Mouse (Mus musculus) intestine, embryonic 14.5 days (tissue): ENCODE results near the gene Lima1. TPM values are rescaled to one million over a fixed set of nuclear protein-coding genes. Genes with fewer than 3 reads are reported as not detected.

Source experiments
- ATAC-seq: fragments of 200-750 bp; cut with Nextera tagmentation; replicated peaks from 2 replicates; pipeline ENCODE4 v1.8.0; 2017; ENCODE audit warnings: low read depth, moderate number of reproducible peaks, moderate TSS enrichment, moderate library complexity; ENCODE audit not compliant: low FRiP score, low TSS enrichment
- DNase-seq: peaks from one replicate; pipeline ENCODE4 v3.0.0-alpha.2; 2018; ENCODE audit warnings: low spot score
- H3K27ac ChIP-seq: fragments of 300-500 bp; sonication (generic); 2 replicates; pipeline ENCODE4 v1.5.1; 2014; ENCODE audit warnings: low read depth, mild to moderate bottlenecking, control low read depth
- H3K27me3 ChIP-seq: fragments of 300-500 bp; sonication (generic); replicated peaks from 2 replicates; pipeline ENCODE4 v1.6.1; 2014; ENCODE audit warnings: low read length, control low read depth; ENCODE audit not compliant: control insufficient read depth, insufficient read depth
- H3K36me3 ChIP-seq: fragments of 300-500 bp; sonication (generic); 2 replicates; pipeline ENCODE4 v1.6.1; 2014; ENCODE audit warnings: low read length, control low read depth; ENCODE audit not compliant: control insufficient read depth, insufficient read depth
- H3K4me1 ChIP-seq: fragments of 300-500 bp; sonication (generic); replicated peaks from 2 replicates; pipeline ENCODE4 v1.6.1; 2014; ENCODE audit warnings: low read length, control low read depth, mixed read lengths; ENCODE audit not compliant: control insufficient read depth, insufficient read depth
- H3K4me2 ChIP-seq: fragments of 300-500 bp; sonication (generic); 2 replicates; pipeline ENCODE4 v1.6.1; 2014; ENCODE audit warnings: low read length
- H3K4me3 ChIP-seq: fragments of 300-500 bp; sonication (generic); 2 replicates; pipeline ENCODE4 v1.5.1; 2014; ENCODE audit warnings: low read depth, low read length, control low read depth, mixed read lengths
- H3K9ac ChIP-seq: fragments of 300-500 bp; sonication (generic); 2 replicates; pipeline ENCODE4 v1.6.1; 2014; ENCODE audit warnings: mild to moderate bottlenecking, low read length
- H3K9me3 ChIP-seq: fragments of 300-500 bp; sonication (generic); 2 replicates; pipeline ENCODE4 v1.6.1; 2016; ENCODE audit warnings: low read length, control low read depth; ENCODE audit not compliant: control insufficient read depth
- WGBS: fragments of 180-500 bp; shearing (Covaris S2); extraction: QIAGEN DNeasy Blood & Tissue Kit; methylation state at CpG from one replicate; pipeline ENCODE4 v1.1.7; 2014; 5-methylcytosine and 5-hydroxymethylcytosine counted together
- polyA plus RNA-seq: library from polyadenylated mRNA; unstranded; fragments of >200 nt; fragmentation: Nextera tagmentation; extraction: Ambion mirVana; gene quantifications from 2 replicates; pipeline ENCODE4 v1.2.1, GENCODE M21; 2014

Lima1 gene
- polyA plus RNA-seq, 1 experiment from 2014 or later, result 80.3 TPM

DNA sequence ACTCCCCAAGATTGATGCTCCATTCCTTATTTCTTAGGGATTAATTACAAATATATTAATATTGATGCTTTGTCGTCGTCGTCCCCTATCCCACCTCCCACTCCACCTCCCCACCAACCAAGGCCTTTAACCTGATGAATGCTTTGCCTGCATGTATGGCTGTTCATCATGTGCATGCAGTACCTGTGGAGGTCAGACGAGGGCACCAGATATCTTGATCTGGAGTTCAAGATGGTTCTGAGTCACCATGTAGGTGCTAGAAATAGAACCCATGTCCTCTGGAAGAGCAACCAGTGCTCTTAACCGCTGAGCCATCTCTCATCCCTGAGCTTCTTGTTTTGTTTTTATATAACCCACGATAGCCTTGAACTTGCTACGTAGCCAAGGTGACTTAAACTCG is 11.5 kb downstream of the Lima1 start:
- H3K27ac ChIP-seq, result no peak overlapping the region
- ATAC-seq (no peak), DNase-seq (no peak)
- H3K4me3 ChIP-seq, result no peak overlapping the region
- no peak overlapping the region for H3K9ac ChIP-seq
- WGBS, result 94% methylated on average over 8 of the region's 8 CpGs
- H3K36me3 ChIP-seq, result no peaks in the 10 kb centered on the region
- no peaks in the 10 kb centered on the region for H3K27me3 ChIP-seq
- no peaks in the 10 kb centered on the region for H3K9me3 ChIP-seq
- no peak overlapping the region for H3K4me2 ChIP-seq
- peaks cover 13% of the 10 kb centered on the region; the same call in 1 of the 2 replicates for H3K4me1 ChIP-seq

DNA sequence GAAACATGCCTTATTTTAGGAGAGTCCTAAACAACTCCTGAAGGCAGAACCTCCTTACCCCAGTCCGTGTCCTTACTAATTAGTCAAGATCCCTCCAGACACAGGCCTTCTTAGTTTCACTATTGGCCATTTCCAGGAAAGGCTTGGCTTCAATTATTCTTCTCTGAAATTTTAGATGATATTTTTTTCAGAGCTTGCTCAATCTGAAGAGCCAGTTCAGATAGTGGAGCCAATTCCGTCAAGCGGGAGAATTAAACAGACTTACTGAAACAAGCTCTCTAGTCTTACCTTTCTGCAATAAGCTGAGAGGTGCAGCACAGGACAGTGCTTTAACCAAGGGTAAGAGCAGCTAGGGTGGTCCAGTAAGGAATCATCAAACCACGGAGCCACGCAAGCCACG is 11.9 kb downstream of the Lima1 start:
- H3K36me3 ChIP-seq, result no peaks in the 10 kb centered on the region
- H3K4me3 ChIP-seq, result no peak overlapping the region
- ATAC-seq (no peak), DNase-seq (no peak)
- H3K9ac ChIP-seq, result no peak overlapping the region
- no peak overlapping the region for H3K4me2 ChIP-seq
- H3K27ac ChIP-seq, result no peak overlapping the region; the same call in 1 of the 2 replicates
- WGBS, result 95% methylated on average over 6 of the region's 6 CpGs
- peaks cover 13% of the 10 kb centered on the region; the same call in 1 of the 2 replicates for H3K4me1 ChIP-seq
- no peaks in the 10 kb centered on the region for H3K27me3 ChIP-seq
- H3K9me3 ChIP-seq, result no peaks in the 10 kb centered on the region

GRCm38 (mm10) chr15:99862473-99862872 is 12.8 kb downstream of the Lima1 start:
- H3K4me2 ChIP-seq, result no peak overlapping the region
- ATAC-seq, result no peak
- H3K27me3 ChIP-seq, result no peaks in the 10 kb centered on the region

GRCm38 (mm10) chr15:99861955-99862354 is 13.3 kb downstream of the Lima1 start:
- DNase-seq (peak; percentile 67), ATAC-seq (no peak)
- Histone ChIP-seq H3K4me2 (no peak overlapping the region), H3K9me3 (no peaks in the 10 kb centered on the region), H3K36me3 (no peaks in the 10 kb centered on the region), H3K9ac (no peak overlapping the region), H3K27me3 (no peaks in the 10 kb centered on the region), H3K4me3 (no peak overlapping the region), H3K27ac (peak overlapping the region; percentile 49), H3K4me1 (peaks cover 11% of the 10 kb centered on the region; the same call in 1 of the 2 replicates)
- WGBS, result 23% methylated on average over 11 of the region's 11 CpGs

More at GRCm38 (mm10) chr15:99862473-99862872, 12.8 kb downstream of the Lima1 start:
- H3K36me3 ChIP-seq, result no peaks in the 10 kb centered on the region
- no peak overlapping the region for H3K4me3 ChIP-seq
- no peak overlapping the region for H3K9ac ChIP-seq
- H3K9me3 ChIP-seq, result no peaks in the 10 kb centered on the region
- 41% methylated on average over 11 of the region's 11 CpGs for WGBS
- H3K4me1 ChIP-seq, result peaks cover 13% of the 10 kb centered on the region; the same call in 1 of the 2 replicates
- DNase-seq, result peak; percentile 64
- peak overlapping the region; percentile 49; the same call in 1 of the 2 replicates for H3K27ac ChIP-seq

GRCm38 (mm10) chr15:99861536-99861935 is 13.7 kb downstream of the Lima1 start:
- DNase-seq (no peak), ATAC-seq (no peak)
- peak overlapping the region; percentile 49 for H3K27ac ChIP-seq
- H3K4me1 ChIP-seq, result peaks cover 8% of the 10 kb centered on the region; the same call in 1 of the 2 replicates
- H3K4me3 ChIP-seq, result no peak overlapping the region
- H3K36me3 ChIP-seq, result no peaks in the 10 kb centered on the region
- no peaks in the 10 kb centered on the region for H3K27me3 ChIP-seq
- H3K4me2 ChIP-seq, result no peak overlapping the region
- 66% methylated on average over 6 of the region's 6 CpGs for WGBS
- no peak overlapping the region for H3K9ac ChIP-seq
- no peaks in the 10 kb centered on the region for H3K9me3 ChIP-seq

GRCm38 (mm10) chr15:99859644-99860392 is 15.4 kb downstream of the Lima1 start:
- WGBS, result 50% methylated on average over 9 of the region's 9 CpGs
- no peak overlapping the region for H3K4me3 ChIP-seq
- no peak overlapping the region for H3K27ac ChIP-seq
- H3K9ac ChIP-seq, result no peak overlapping the region
- 0 out of 2 replicates have a peak, but pooled peaks cover 2% of the 10 kb centered on the region for H3K4me1 ChIP-seq
- DNase-seq, result no peak
- no peak for ATAC-seq
- H3K27me3 ChIP-seq, result no peaks in the 10 kb centered on the region
- no peaks in the 10 kb centered on the region for H3K36me3 ChIP-seq
- H3K9me3 ChIP-seq, result no peaks in the 10 kb centered on the region
- H3K4me2 ChIP-seq, result no peak overlapping the region

- H3K4me2 ChIP-seq, result no peak overlapping the region
- ATAC-seq, result no peak
- WGBS, result 53% methylated on average over 8 of the region's 8 CpGs
Measured at GRCm38 (mm10) chr15:99857479-99857878, 17.8 kb downstream of the Lima1 start.

GRCm38 (mm10) chr15:99855119-99855518 is 20.1 kb downstream of the Lima1 start:
- no peaks in the 10 kb centered on the region for H3K36me3 ChIP-seq
- 74% methylated on average over 3 of the region's 3 CpGs for WGBS
- H3K4me3 ChIP-seq, result no peak overlapping the region
- H3K4me1 ChIP-seq, result 0 out of 2 replicates have a peak, but pooled peaks cover 5% of the 10 kb centered on the region
- no peak overlapping the region for H3K27ac ChIP-seq
- H3K9me3 ChIP-seq, result no peaks in the 10 kb centered on the region
- ATAC-seq (no peak), DNase-seq (no peak)
- H3K27me3 ChIP-seq, result no peaks in the 10 kb centered on the region
- no peak overlapping the region for H3K4me2 ChIP-seq
- H3K9ac ChIP-seq, result no peak overlapping the region

More at GRCm38 (mm10) chr15:99857479-99857878, 17.8 kb downstream of the Lima1 start:
- H3K4me1 ChIP-seq, result 0 out of 2 replicates have a peak, but pooled peaks cover 2% of the 10 kb centered on the region
- no peak overlapping the region for H3K27ac ChIP-seq
- no peaks in the 10 kb centered on the region for H3K27me3 ChIP-seq
- no peaks in the 10 kb centered on the region for H3K36me3 ChIP-seq
- H3K9me3 ChIP-seq, result no peaks in the 10 kb centered on the region
- no peak for DNase-seq
- no peak overlapping the region for H3K4me3 ChIP-seq
- no peak overlapping the region for H3K9ac ChIP-seq
